Mouse (Mus musculus): ENCODE measurements at regions not wholly inside any gene's neighbourhood (a gene's known extent, or its start where the extent isn't known, plus 50 kb on each side); places are given as distances from the start of the nearest gene placed in this dataset.

GRCm38 (mm10) chr3:60311178-60311577 lies 161.5 kb upstream of the Mbnl1 start:
- in situ Hi-C loops (cut with MboI, MseI): no loop called here

GRCm38 (mm10) chr3:60320213-60320936 lies 152.3 kb upstream of the Mbnl1 start:
- in situ Hi-C loops (cut with MboI, MseI): no loop called here

- in situ Hi-C loops (cut with MboI, MseI): no loop called here
Observed at GRCm38 (mm10) chr3:60323514-60323913, 149.1 kb upstream of the Mbnl1 start.

- in situ Hi-C loops (cut with MboI, MseI): no loop called here
Observed at GRCm38 (mm10) chr3:60324416-60324815, 148.2 kb upstream of the Mbnl1 start.

GRCm38 (mm10) chr3:60324969-60325368 lies 147.7 kb upstream of the Mbnl1 start:
- in situ Hi-C loops (cut with MboI, MseI): no loop called here

- in situ Hi-C loops (cut with MboI, MseI): no loop called here
Observed at GRCm38 (mm10) chr3:60332460-60332859, 140.2 kb upstream of the Mbnl1 start.

GRCm38 (mm10) chr3:60333669-60334068 lies 139.0 kb upstream of the Mbnl1 start:
- in situ Hi-C loops (cut with MboI, MseI): no loop called here

- in situ Hi-C loops (cut with MboI, MseI): no loop called here
Observed at GRCm38 (mm10) chr3:60334133-60334532, 138.5 kb upstream of the Mbnl1 start.

GRCm38 (mm10) chr3:60346390-60346789 lies 126.2 kb upstream of the Mbnl1 start:
- in situ Hi-C loops (cut with MboI, MseI): no loop called here

- in situ Hi-C loops (cut with MboI, MseI): no loop called here
Observed at GRCm38 (mm10) chr3:60347049-60347448, 125.6 kb upstream of the Mbnl1 start.

GRCm38 (mm10) chr3:60371176-60371965 lies 101.3 kb upstream of the Mbnl1 start:
- in situ Hi-C loops (cut with MboI, MseI): loop anchor here (5.0 kb wide), 1 partner anchor 816 kb away; no protein-coding TSS in a partner anchor

- in situ Hi-C loops (cut with MboI, MseI): loop anchor here (5.0 kb wide), 1 partner anchor 814 kb away; no protein-coding TSS in a partner anchor
Observed at GRCm38 (mm10) chr3:60373662-60374061, 99.0 kb upstream of the Mbnl1 start.

- in situ Hi-C loops (cut with MboI, MseI): no loop called here
Observed at GRCm38 (mm10) chr3:60388593-60388992, 84.0 kb upstream of the Mbnl1 start.

- in situ Hi-C loops (cut with MboI, MseI): no loop called here
Observed at GRCm38 (mm10) chr3:60389032-60389431, 83.6 kb upstream of the Mbnl1 start.

- in situ Hi-C loops (cut with MboI, MseI): no loop called here
Observed at GRCm38 (mm10) chr3:60395299-60395698, 77.3 kb upstream of the Mbnl1 start.

- in situ Hi-C loops (cut with MboI, MseI): no loop called here
Observed at GRCm38 (mm10) chr3:60396971-60397370, 75.7 kb upstream of the Mbnl1 start.

- in situ Hi-C loops (cut with MboI, MseI): no loop called here
Observed at GRCm38 (mm10) chr3:60398796-60399195, 73.8 kb upstream of the Mbnl1 start.

- in situ Hi-C loops (cut with MboI, MseI): no loop called here
Observed at GRCm38 (mm10) chr3:60402251-60402830, 70.3 kb upstream of the Mbnl1 start.

GRCm38 (mm10) chr3:60407426-60407825 lies 65.2 kb upstream of the Mbnl1 start:
- in situ Hi-C loops (cut with MboI, MseI): loop anchor here (5.0 kb wide), 1 partner anchor 75 kb away; no protein-coding TSS in a partner anchor

GRCm38 (mm10) chr3:60407906-60408305 lies 64.7 kb upstream of the Mbnl1 start:
- in situ Hi-C loops (cut with MboI, MseI): loop anchor here (5.0 kb wide), 1 partner anchor 74 kb away; no protein-coding TSS in a partner anchor

- in situ Hi-C loops (cut with MboI, MseI): loop anchor here (5.0 kb wide), 1 partner anchor 74 kb away; no protein-coding TSS in a partner anchor
Observed at GRCm38 (mm10) chr3:60408553-60409282, 63.9 kb upstream of the Mbnl1 start.

- in situ Hi-C loops (cut with MboI, MseI): loop anchor here (5.0 kb wide), 1 partner anchor 73 kb away; no protein-coding TSS in a partner anchor
Observed at GRCm38 (mm10) chr3:60409283-60409633, 63.4 kb upstream of the Mbnl1 start.

All from T-helper 1 cell (primary cell).